Mouse (Mus musculus) mouse embryonic stem cell (cell line): ENCODE results near the gene Thoc2.
"Not testable (repeated sequence)": the region's sequence is repeated elsewhere in the genome, so short reads cannot be mapped to it uniquely, and the experiment has no call there.

ENCODE experiments used
- in situ Hi-C, 2 experiments: fragments of 300-500 bp; cut with MboI; formaldehyde crosslinking; loops; 1 replicate in 1 of 2; 3 replicates in 1 of 2; pipeline ENCODE4 v1.14.3; 2019 to 2020; ENCODE audit warnings: low sequenced_read_pairs in 2 of 2, low pct_unique_long_range_greater_than_20kb in 1 of 2, mixed read lengths in 1 of 2; ENCODE audit not compliant: unreplicated experiment in 1 of 2

The Thoc2 gene

GRCm38 (mm10) chrX:41920574-41920973 lies at the start of gene Thoc2:
Gene Thoc2, minus strand, starts transcription at chrX:41920674.
- in situ Hi-C loops: no loop called here

DNA sequence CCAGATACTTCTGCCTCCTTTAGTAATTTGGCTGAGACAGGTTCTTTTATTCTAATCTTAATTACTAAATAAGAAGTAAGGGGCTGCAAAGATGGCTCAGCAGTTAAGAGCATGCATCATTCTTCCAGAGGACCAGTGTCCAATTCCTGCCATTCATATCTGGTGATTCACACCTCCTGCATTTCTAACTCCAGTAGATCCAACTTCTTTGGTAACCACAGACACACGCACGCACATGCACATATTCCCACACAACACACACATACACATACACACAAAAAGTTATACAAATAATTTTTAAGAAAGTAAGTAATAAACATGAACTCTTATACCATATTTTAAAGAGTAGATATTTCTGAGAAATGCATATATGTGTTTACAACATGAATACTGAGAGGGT lies 49.6 kb upstream of the Thoc2 start:
- in situ Hi-C loops: loop anchor here in 1 of 2 experiments (25.0 kb wide), 1 partner anchor 308 kb away; no protein-coding TSS in a partner anchor

DNA sequence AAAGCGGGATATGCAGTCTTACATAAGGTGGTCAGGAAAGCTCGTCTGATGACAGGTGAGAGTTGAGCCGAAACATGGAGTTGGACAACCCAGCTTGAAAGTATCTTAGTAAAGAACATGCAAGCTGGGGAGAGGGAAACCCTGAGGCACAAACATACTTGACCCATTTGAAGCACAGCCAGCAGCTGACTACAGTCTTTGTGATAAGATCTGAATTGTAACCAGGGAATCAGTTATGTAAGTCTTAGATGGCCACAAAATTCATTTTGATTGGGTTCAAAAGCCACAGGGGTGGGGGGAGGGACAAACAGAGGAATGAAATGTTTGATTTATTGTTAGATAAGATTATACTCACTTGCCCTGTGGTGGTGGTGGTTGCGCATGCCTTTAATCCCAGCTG lies 48.9 kb upstream of the Thoc2 start:
- in situ Hi-C loops: loop anchor here in 1 of 2 experiments (25.0 kb wide), 1 partner anchor 307 kb away; no protein-coding TSS in a partner anchor

DNA sequence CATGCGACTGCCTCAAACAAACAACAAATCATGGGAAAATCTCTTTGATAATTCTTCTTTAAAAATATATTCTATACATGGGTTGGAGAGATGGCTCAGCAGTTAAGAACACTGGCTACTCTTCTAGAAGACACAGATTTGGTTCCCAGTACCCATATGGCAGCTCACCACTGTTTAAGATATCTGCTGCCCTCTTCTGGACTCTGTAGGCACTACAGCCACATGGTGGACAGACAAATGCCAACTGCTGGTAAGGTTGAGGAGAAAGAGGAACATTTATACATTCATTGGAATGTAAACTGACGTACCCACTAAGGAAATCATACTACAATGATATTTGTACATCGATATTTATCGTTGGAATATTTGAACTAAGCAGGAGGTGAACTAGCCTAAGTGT lies 36.7 kb upstream of the Thoc2 start:
- in situ Hi-C loops: loop anchor here in 1 of 2 experiments (25.0 kb wide), 1 partner anchor 295 kb away; no protein-coding TSS in a partner anchor

DNA sequence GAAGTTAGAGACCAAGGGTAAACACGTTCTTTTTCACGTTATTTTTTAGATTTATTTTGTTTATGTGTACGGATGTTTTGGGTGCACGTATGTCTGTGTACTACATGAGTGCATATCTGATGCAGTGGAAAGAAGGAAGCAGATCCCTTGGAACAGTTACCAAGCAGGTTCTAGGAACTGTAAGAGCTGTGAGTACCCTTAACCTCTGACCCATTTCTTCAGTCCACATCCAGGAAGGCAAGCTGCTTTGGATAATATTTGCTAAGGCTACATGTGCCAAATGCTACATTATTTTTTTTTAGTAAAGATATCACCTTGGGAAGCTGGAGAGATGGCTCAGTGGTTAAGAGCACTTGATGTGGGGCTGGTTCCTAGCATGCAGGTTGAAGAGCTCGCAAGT lies 21.4 kb upstream of the Thoc2 start:
- in situ Hi-C loops: no loop called here

- in situ Hi-C loops: not testable (repeated sequence)
Measured at GRCm38 (mm10) chrX:41931821-41932220, 11.3 kb upstream of the Thoc2 start.

- in situ Hi-C loops: no loop called here
Measured at GRCm38 (mm10) chrX:41924708-41925107, 4.2 kb upstream of the Thoc2 start.

- in situ Hi-C loops: no loop called here
Measured at GRCm38 (mm10) chrX:41912061-41912401, 8.4 kb downstream of the Thoc2 start.

GRCm38 (mm10) chrX:41911390-41912060 lies 8.9 kb downstream of the Thoc2 start:
- in situ Hi-C loops: no loop called here

DNA sequence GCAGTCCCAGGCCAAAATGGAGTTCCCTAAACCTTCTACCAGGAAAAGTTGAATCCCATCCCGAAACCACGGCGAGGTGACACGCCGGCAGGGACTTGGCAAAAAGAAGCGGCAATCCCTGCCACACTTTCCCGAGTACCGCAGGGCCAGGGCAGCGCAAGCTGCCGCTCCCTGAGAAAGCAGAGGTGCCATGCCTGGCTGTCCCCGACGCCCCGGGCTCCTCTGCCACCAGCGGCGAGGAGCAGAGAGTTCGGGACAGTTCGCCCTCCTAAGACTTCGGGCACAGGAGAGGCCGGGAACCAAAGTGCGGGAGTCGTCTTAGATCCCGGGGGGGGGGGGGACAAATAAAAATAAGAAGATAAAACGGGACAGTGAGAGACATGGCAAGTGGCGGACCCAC lies 9.5 kb downstream of the Thoc2 start:
- in situ Hi-C loops: no loop called here

DNA sequence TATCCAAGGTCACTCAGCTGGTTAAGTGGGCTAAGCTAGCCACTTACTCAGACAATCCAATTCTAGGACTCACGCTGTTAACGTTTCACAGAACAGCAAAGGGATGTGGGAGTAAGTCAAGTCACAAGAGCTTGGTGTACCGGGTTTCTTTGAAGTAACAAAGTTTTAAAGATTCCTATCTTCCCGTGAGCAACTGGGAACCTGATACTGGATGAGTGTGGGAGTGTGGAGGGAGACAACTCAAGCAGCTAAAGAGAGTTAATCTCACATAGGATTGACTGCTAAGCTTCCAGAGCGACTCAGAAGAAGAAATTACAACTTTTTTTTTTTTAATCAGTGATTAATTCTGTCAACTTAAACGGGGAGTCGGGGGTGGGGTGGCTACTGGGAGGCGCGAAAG lies 10.0 kb downstream of the Thoc2 start:
- in situ Hi-C loops: no loop called here

GRCm38 (mm10) chrX:41884759-41885505 lies 35.5 kb downstream of the Thoc2 start:
- in situ Hi-C loops: no loop called here

- in situ Hi-C loops: no loop called here
Measured at GRCm38 (mm10) chrX:41876581-41876980, 43.9 kb downstream of the Thoc2 start.

GRCm38 (mm10) chrX:41837823-41838222 lies 82.7 kb downstream of the Thoc2 start:
- in situ Hi-C loops: no loop called here

DNA sequence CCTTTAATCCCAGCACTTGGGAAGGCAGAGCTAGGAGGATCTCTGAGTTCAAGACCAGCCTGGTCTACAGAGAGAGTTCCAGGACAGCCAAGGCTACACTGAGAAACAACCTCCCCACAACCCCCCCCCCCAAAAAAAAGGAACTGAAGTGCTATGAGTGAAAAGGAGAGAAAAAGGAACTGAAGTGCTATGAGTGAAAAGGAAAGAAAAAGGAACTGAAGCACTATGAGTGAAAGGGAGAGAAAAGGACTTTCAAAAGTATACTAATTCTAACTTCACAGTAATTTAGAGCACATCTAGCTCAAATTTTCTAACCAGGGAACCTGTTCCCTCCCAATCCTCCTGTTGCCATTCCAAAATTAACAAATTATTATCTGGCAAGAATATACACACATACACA lies 114.9 kb downstream of the Thoc2 start:
- in situ Hi-C loops: no loop called here

DNA sequence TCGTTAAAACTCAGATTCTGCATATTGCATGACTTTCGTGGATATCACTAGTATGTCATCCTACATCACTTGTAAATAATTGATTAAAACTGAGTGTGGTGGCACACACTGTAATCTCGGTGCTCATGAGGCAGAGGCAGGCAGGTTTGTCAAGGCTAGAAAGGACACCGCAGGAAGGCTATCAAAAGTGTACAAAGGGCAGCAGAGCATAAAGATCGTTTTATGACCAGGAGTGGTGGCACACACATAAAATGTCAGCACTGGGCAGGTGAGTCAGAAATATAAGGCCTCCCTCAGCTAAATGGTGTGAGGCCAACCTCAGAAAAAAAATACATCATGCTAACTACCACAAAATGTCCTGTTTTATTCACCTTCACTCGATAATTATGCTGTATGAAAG lies 127.2 kb downstream of the Thoc2 start:
- in situ Hi-C loops: no loop called here
